Mouse (Mus musculus) liver, embryonic 14.5 days (tissue): ENCODE data around the gene Cd163l1.

ENCODE experiments used
- CTCF ChIP-seq: IDR thresholded peaks from 2 replicates; pipeline ENCODE4 v1.5.1; 2016; ENCODE audit warnings: antibody characterized with exemption, low read depth, control low read depth
- EP300 ChIP-seq: IDR thresholded peaks from 2 replicates; pipeline ENCODE4 v1.6.1; 2016; ENCODE audit warnings: antibody characterized with exemption, low read depth

- TF ChIP-seq CTCF, result no peak
- no peak for TF ChIP-seq EP300
Observed at GRCm38 (mm10) chr7:140169386-140169785, 48.7 kb upstream of the Cd163l1 start.
